Mouse (Mus musculus): Measurements from ENCODE around the gene Asap3. TPM values are rescaled to one million over a fixed set of nuclear protein-coding genes. Genes with fewer than 3 reads are reported as not detected.

The Asap3 gene
- total RNA-seq, 2 experiments from 2014 or later: not detected

GRCm38 (mm10) chr4:136180408-136181330 is 25.5 kb upstream of the Asap3 start:
- ATAC-seq (replicated peaks; ENCODE audit: poor library complexity): no peak

GRCm38 (mm10) chr4:136181367-136181766 is 24.8 kb upstream of the Asap3 start:
- ATAC-seq (replicated peaks; ENCODE audit: poor library complexity): no peak

DNA sequence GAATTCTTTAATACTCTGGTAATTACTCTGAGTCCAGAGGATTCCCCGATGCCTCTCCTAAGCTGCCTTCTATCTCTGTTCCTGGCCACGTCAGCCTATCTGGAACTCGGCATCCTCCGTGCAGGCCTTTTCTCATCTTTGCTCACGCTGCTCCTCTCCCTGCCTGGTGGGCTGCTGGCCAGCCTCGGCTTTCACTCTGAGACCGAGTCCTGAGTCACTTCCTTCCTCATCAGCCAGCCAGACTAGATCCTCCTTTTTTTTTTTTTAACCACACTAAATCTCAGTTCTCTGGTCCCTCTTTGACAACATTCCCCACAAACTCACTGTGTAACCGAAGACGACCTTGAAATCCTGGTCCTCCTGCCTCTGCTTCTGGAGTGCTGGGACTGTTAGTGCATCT is 20.8 kb upstream of the Asap3 start:
- peak; percentile 47 for ATAC-seq (replicated peaks; ENCODE audit: poor library complexity)

DNA sequence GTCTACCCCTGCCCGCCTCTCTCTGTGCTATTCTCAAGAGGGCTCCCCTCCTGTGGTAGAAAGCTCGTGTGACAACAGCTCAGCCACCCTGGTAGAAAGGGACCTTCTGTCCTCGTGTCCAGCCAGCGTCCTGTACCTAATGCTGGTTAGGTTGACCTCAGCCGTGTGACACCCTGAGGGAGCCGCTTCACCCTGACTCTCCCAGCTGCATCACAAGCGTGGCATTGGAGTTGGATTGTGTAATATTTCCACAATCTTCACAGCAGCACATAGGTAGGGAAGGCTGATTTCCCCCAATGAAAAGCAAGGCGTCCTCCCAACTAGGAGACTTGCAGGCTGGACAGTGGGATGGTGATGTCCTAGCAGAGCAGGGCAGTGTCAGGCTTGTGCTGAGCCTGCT is 19.9 kb upstream of the Asap3 start:
- no peak for ATAC-seq (replicated peaks; ENCODE audit: poor library complexity)

DNA sequence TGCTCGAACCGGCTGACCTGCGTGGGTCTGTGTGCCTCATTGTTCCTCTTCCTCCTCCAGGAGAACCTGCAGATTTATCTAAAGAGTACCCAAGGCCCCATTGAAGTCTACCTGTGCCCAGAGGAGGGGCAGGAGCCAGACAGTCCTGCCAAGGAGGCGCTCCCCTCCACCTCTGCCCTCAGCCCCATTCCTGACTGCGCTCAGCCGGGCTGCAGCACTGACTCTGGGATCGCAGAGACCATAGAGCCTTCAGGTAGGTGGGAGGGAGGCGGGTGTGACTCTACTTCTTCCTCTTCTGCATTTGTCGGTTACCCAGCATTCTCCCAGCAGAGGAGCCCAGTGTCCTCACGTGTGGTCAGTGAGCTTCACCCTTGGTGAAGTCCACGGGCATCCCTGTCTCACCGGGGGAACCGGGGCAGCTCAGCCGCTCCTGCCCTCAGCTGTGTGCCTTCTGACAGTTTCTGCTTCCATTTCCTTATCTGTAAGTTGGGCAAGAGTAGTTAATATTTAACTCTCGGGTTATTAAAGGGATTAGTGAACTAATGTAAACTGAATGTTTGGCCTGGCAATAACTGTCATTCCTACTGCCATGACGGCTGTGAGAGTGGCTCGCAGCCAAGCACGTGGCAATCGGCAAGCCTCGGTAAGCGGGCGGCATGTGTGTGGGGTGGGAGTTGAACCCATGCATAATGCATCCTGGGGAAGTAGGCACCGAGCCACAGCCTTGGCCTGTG is 19.3 kb upstream of the Asap3 start:
- ATAC-seq (replicated peaks; ENCODE audit: poor library complexity): no peak

DNA sequence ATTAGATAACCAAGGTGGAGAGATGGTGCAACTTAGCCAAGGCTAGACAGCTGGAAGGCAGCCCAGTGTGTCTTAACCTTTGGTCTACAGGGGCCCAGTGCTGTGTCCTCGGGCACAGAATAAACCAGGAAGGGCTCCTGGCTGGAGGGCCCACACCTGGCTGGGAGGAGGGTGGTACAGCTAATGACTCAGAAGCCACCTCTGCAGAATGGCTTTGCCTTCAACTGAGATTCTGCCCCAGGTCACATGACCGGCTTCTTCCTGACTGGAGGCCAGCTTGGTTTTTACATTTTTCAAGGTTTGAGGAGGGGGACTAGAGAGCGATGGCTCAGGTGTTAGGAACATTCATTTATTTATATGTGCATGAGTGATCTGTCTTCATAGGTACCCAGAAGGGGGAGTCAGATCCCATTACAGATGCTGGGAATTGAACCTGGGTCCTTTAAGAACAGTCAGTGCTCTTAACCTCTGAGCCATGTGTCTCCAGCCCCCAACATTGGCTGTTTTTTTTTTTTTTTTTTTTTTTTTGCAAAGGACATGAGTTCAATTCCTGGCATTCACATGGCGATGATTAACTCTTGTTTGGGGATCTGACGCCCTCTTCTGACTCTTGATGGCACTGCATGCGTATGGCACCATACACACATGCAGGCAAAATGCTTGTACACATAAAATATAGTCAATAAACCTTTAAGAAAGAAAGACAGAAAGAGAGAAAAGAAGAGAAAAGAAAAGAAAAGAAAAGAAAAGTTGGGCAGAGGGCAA is 17.0 kb upstream of the Asap3 start:
- peak; percentile 49; the same call in 1 of the 2 replicates for ATAC-seq (replicated peaks; ENCODE audit: poor library complexity)

DNA sequence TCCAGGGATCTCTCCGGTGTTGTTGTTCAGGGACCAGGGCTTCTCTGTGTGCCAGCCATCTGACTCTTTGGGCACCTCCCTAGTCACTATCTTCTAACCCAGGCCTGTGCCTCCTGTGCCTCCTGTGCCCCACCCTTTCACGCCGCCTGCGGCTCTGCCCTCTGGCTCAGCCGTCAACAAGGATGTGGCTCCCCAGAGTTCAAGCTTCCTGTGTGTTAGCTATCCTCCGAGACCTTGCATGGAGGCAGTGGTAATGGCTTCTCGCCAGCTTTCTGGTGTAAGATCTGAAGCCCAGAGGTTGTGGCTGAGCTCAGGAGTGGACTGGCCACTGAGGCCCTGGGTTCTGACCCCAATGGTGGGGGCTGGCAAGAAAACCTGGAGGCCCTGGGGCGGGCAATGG is 16.3 kb upstream of the Asap3 start:
- peak; percentile 93 for ATAC-seq (replicated peaks; ENCODE audit: poor library complexity)

GRCm38 (mm10) chr4:136193571-136193970 is 12.6 kb upstream of the Asap3 start:
- no peak for ATAC-seq (replicated peaks; ENCODE audit: poor library complexity)

DNA sequence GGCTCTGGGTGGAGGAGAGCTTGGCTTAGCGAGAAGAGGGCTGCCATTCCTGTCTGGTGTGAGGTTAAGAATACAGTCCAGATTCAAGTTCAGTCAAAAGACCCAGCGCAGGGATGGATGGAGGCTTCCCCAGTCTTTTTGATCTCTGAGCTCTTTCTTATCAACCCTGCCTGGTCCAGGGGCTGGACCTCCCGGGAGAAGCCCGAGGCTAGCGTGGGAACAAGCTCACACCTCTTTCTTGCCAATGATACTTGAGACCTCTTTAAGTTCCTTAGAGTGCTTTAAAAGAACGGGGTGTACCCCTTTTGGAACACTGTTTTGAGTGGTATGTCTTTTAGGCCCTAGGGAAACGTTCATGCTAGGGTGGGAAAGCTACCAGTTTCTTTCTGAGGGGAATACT is 11.1 kb upstream of the Asap3 start:
- ATAC-seq (replicated peaks; ENCODE audit: poor library complexity): no peak

- ATAC-seq (replicated peaks; ENCODE audit: poor library complexity): no peak
Measured at GRCm38 (mm10) chr4:136195629-136196028, 10.5 kb upstream of the Asap3 start.

- no peak for ATAC-seq (replicated peaks; ENCODE audit: poor library complexity)
Measured at GRCm38 (mm10) chr4:136196201-136196600, 10.0 kb upstream of the Asap3 start.

GRCm38 (mm10) chr4:136198846-136199245 is 7.3 kb upstream of the Asap3 start:
- ATAC-seq (replicated peaks; ENCODE audit: poor library complexity): no peak

DNA sequence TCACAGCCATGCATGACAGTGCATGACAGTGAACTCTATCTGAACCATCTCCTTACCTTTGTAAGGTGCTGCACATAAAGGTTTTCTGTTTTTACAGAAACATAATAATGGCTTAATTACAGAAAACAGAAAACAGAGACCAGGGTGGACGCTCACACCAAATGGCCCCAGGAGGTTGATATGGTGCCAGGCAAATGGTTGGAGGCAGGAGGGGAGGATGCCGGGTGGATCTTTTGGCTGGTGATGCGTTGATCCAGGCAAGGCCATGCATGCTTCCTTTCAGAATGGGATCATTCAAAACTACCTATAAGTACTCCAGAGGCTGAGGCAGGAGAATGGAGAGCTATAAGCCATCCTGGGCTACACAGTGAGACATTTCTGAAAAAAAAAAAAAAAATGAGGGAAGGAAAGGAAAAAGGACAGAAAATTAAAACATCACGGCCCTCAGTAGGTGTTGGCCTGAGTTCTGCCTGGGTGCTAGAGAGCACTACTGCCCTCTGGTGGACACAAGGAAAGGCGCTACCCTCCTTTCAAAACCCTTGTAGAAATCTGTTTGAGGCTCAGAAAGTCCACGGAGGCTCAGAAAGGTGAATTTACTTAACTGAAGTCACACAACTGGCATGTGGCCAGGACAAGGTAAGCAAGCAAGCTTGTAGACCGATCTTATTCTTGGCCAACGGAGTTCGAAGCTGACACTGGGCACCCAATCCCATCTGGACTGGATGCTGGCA is 6.4 kb upstream of the Asap3 start:
- peak; percentile 91 for ATAC-seq (replicated peaks; ENCODE audit: poor library complexity)

- ATAC-seq (replicated peaks; ENCODE audit: poor library complexity): peak; percentile 44
Measured at GRCm38 (mm10) chr4:136202509-136202908, 3.7 kb upstream of the Asap3 start.

DNA sequence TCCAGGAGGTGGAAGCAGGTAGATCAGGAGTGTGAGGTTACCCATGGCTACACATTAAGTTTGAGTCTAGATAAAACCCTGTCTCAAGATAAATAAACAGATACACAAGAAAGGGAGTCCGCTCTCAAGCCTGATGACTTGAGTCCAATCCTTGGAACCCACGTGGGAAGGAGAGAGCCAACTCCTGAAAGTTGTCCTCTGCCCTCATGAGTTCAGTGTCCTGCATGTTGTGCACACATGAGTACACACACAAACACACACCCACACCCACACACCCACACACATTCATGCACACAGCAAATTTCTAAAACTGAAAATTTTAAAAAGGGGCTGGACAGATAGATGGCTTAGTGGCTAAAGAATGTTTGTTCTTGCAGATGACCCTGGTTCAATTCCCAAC is 1.4 kb upstream of the Asap3 start:
- ATAC-seq (replicated peaks; ENCODE audit: poor library complexity): no peak

DNA sequence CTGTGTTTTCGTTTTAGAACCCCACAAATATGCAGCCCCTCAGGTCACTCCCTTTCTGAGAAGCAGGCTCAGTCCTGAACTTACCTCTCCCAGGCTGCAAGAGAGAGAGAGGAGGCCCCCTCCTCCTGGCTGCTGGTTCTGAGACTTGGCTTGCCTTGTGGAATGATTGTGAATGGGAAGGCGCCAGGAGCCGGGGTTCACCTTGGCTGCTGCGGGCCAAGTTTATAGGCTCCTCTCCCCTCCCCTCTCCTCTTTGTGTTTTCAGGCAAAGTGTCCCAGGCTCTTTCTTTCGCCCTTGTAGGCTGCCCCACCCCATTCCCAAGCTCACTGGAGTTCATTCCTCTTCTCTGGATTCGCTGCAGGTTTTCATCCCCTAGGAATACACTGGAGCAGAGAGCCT is 778 bp downstream of the Asap3 start:
- ATAC-seq (replicated peaks; ENCODE audit: poor library complexity): no peak

- no peak for ATAC-seq (replicated peaks; ENCODE audit: poor library complexity)
Measured at GRCm38 (mm10) chr4:136210931-136211330, 4.8 kb downstream of the Asap3 start.

DNA sequence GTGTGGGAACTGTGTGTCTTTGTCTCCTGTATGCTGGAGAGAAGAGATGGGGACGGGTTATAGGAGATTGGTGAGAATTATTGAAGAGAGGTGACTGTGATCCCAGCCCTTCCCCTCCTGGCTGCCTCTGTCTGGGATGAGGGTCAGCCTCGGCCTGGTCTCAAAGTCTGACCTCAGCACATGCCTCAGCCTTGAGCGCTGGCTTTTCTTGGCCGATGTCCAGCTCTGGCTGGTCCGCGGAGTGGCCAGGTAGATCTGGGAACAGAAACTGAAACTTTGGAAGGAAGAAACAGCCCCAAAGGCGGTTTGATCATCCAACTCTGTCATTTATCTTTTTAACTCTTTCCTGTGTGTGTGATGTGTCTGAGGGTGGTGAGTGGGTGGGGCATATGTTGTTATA is 7.5 kb downstream of the Asap3 start:
- no peak for ATAC-seq (replicated peaks; ENCODE audit: poor library complexity)

DNA sequence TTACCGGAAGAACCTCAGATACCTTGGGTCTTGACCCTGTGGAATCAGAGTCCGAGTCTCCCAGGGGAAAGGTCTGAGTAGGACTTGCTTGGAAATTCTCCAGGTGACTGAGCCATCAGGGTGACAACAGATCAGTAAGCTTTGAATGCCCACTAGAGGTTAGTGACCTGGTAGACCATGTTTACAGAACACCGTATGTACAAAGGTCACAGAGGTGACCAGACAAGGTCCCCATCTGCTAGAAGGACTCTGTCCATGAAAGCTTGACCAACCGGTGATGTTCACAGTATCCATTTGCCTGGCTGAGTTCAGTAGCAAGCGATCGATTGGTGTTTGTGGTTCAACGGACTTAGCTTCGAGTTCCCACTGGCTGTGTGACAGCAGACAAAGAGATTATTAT is 8.7 kb downstream of the Asap3 start:
- ATAC-seq (replicated peaks; ENCODE audit: poor library complexity): no peak

DNA sequence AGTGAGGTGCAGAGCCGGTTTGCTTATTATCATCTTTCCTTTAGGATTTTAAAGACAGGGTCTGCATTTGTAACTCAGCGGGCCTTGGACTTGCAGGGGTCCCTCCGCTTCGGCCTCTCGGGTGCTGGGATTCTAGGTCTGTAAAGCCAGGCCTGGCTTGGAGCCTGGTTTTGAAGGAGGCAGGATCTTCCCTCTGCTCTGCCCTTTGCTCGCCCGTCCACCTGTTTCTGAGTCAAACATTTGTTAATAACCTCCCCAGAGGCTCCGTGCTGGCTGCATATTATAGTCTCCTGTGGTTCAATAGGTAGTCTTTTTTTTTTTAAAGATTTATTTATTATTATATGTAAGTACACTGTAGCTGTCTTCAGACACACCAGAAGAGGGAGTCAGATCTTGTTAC is 9.4 kb downstream of the Asap3 start:
- ATAC-seq (replicated peaks; ENCODE audit: poor library complexity): no peak

GRCm38 (mm10) chr4:136217063-136217462 is 10.9 kb downstream of the Asap3 start:
- ATAC-seq (replicated peaks; ENCODE audit: poor library complexity): no peak
